Mouse (Mus musculus) myocyte (in vitro differentiated cells): Measurements from ENCODE around the gene Por.

ENCODE experiments used
- CEBPB ChIP-seq: IDR thresholded peaks from 2 replicates; pipeline ENCODE4 v1.6.1; 2011; ENCODE audit warnings: mild to moderate bottlenecking, moderate library complexity; ENCODE audit not compliant: poor library complexity, insufficient read depth, severe bottlenecking
- E2F4 ChIP-seq: IDR thresholded peaks from one replicate; pipeline ENCODE4 v1.6.1; 2011; ENCODE audit warnings: mild to moderate bottlenecking, control low read depth, moderate library complexity; ENCODE audit not compliant: insufficient read depth
- MAX ChIP-seq: IDR thresholded peaks from one replicate; pipeline ENCODE4 v1.6.1; 2011; ENCODE audit warnings: low read depth, mild to moderate bottlenecking, control low read depth
- MYOD1 ChIP-seq, 3 experiments: IDR thresholded peaks; one replicate each; pipeline ENCODE4 v1.6.1; 2011; ENCODE audit warnings: control low read depth in 2 of 3, low read depth in 2 of 3, mild to moderate bottlenecking in 2 of 3, moderate library complexity in 1 of 3; ENCODE audit not compliant: insufficient read length in 2 of 3, control insufficient read depth in 1 of 3
- MYOG ChIP-seq, 3 experiments: IDR thresholded peaks; one replicate each; pipeline ENCODE4 v1.6.1; 2011; ENCODE audit warnings: control low read depth in 2 of 3, low read depth in 2 of 3, mild to moderate bottlenecking in 2 of 3; ENCODE audit not compliant: insufficient read length in 2 of 3, control insufficient read depth in 1 of 3, insufficient read depth in 1 of 3
- POLR2A ChIP-seq: IDR thresholded peaks from one replicate; pipeline ENCODE4 v1.6.1; 2011; ENCODE audit warnings: low read depth, mild to moderate bottlenecking, control low read depth, moderate library complexity; ENCODE audit not compliant: insufficient read length
- POLR2AphosphoS2 ChIP-seq: IDR thresholded peaks from one replicate; pipeline ENCODE4 v1.6.1; 2011; ENCODE audit warnings: low read depth, control low read depth; ENCODE audit not compliant: insufficient read length
- REST ChIP-seq: IDR thresholded peaks from one replicate; pipeline ENCODE4 v1.6.1; 2011; ENCODE audit warnings: mild to moderate bottlenecking, control low read depth, moderate library complexity; ENCODE audit not compliant: insufficient read depth, insufficient read length
- SRF ChIP-seq: IDR thresholded peaks from one replicate; pipeline ENCODE4 v1.6.1; 2011; ENCODE audit warnings: low read depth; ENCODE audit not compliant: control insufficient read depth, insufficient read length
- TCF12 ChIP-seq: IDR thresholded peaks from one replicate; pipeline ENCODE4 v1.6.1; 2011; ENCODE audit warnings: mild to moderate bottlenecking, control low read depth; ENCODE audit not compliant: poor library complexity, insufficient read depth, severe bottlenecking
- TCF3 ChIP-seq: IDR thresholded peaks from one replicate; pipeline ENCODE4 v1.6.1; 2011; ENCODE audit warnings: low read depth, control low read depth; ENCODE audit not compliant: insufficient read length
- USF1 ChIP-seq: IDR thresholded peaks from one replicate; pipeline ENCODE4 v1.6.1; 2011; ENCODE audit warnings: low read depth, mild to moderate bottlenecking, control low read depth, moderate library complexity

DNA sequence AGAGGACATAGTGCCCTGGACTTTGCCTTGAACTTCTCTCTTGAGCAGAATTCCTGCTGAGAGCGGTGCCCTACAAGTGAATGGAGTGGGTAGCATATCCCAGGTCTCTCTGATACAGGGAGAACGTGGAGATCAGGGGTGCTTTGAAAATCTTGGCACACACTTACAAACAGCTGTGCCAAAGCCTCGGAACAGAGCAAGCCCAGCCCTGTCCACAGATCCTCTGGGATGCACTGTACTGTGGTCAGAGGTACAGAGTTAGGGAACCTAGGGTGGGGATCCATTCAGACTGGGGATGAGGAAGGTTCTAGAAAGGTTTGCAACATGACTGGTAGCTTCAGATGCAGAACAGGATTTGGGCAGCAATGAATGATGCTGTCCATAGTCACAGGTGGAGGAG is 50.3 kb downstream of the Por start:
- TF ChIP-seq POLR2A (no peak), MAX (no peak), USF1 (no peak), REST (no peak), SRF (no peak), POLR2AphosphoS2 (no peak), MYOG (IDR thresholded peaks at IDR 0.05; ENCODE audit: control insufficient read depth in 1 of 3, insufficient read depth in 1 of 3, insufficient read length in 2 of 3, low read depth in 2 of 3) (no peak), E2F4 (no peak), TCF12 (no peak), CEBPB (no peak), MYOD1 (IDR thresholded peaks at IDR 0.05; ENCODE audit: control insufficient read depth in 1 of 3, insufficient read length in 2 of 3, low read depth in 2 of 3) (peak in 2 of 3 experiments; percentile 13 to 26), TCF3 (no peak)
